Mouse (Mus musculus): ENCODE measurements around the gene Blzf1. TPM values are rescaled to one million over a fixed set of nuclear protein-coding genes. Genes with fewer than 3 reads are reported as not detected.
A peak's percentile ranks its signal among the peaks of the same experiment; 100 is the strongest.

Gene Blzf1
- polyA plus RNA-seq, 1 experiment from 2014 or later, result 23.9 TPM

DNA sequence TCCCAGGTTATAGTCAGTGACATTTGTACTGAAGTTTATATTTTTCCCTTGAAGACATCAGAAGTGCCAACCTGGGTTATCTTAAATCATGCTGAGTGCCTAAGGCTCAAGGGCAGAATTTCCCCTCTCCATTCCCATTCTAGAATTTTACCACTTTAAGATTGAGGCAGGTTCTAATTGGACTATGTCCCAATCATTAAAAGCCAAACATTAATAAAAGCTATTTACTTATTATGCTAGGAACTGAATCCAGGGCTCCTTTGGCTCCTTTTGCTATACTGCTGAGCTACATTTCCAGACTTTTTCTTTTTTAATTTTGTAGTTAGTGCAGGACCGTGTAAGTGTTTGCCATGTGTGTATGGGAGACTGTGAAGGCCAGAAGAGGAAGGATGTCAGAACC, 55.9 kb downstream of the Blzf1 start:
- TF ChIP-seq CTCF (IDR thresholded peaks at IDR 0.05; ENCODE audit: low read depth), result no peak
- Histone ChIP-seq H3K9ac (no peak overlapping the region), H3K4me3 (ENCODE audit: low read depth, low read length) (no peak overlapping the region), H3K27me3 (ENCODE audit: insufficient read depth, low read length) (no peaks in the 10 kb centered on the region), H3K4me2 (no peak overlapping the region), H3K27ac (ENCODE audit: low read depth) (no peak overlapping the region), H3K4me1 (ENCODE audit: insufficient read depth) (peaks cover 6% of the 10 kb centered on the region; the same call in 1 of the 2 replicates), H3K9me3 (ENCODE audit: low read depth, low read length) (no peaks in the 10 kb centered on the region), H3K36me3 (ENCODE audit: insufficient read depth) (no peaks in the 10 kb centered on the region)
- 83% methylated on average over 1 of the region's 1 CpGs for WGBS
- DNase-seq, result no peak
- ATAC-seq (ENCODE audit: insufficient read depth), result no peak

DNA sequence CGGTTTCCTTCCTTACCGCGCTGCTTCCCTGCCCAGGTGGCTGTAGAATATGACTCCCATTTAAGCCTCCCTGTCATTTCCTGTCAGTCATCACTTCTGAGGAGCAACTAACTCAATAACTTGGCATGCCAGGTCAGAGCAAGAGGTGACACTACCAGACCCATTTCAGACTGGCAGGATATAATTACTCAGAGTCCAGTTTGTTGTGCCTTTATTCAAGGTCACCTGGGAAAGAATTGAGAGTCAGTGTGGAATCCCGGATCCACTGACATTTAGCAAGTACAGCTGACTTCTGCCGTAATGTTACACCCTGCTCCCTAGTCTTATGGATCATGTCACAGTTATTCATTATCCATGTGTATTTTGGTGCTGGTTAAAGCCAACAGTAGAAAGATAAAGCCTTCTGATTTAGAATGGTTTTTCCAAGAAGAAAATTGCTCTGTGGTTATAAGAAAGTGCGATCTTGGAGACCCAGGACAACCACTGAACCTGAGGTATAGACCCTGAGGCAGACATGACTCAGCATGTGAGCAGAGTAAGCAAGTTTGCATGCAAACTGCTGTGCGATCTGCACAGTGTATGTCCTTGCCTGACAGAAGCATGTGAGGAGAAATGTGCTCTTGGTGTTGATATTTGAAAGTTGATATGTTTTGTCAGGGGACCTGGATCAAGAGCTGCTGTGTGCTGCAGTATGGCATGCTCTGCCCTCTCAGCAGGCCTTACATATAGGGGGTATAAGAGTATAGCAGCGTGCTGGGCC, 56.7 kb downstream of the Blzf1 start:
- 46% methylated on average over 8 of the region's 8 CpGs for WGBS
- Histone ChIP-seq H3K4me2 (peak overlapping the region; percentile 75), H3K27ac (ENCODE audit: low read depth) (no peak overlapping the region), H3K4me3 (ENCODE audit: low read depth, low read length) (peak overlapping the region; percentile 72; the same call in 1 of the 2 replicates), H3K9ac (no peak overlapping the region), H3K9me3 (ENCODE audit: low read depth, low read length) (no peaks in the 10 kb centered on the region), H3K36me3 (ENCODE audit: insufficient read depth) (no peaks in the 10 kb centered on the region), H3K4me1 (ENCODE audit: insufficient read depth) (peaks cover 6% of the 10 kb centered on the region; the same call in 1 of the 2 replicates), H3K27me3 (ENCODE audit: insufficient read depth, low read length) (no peaks in the 10 kb centered on the region)
- DNase-seq, result no peak
- TF ChIP-seq CTCF (IDR thresholded peaks at IDR 0.05; ENCODE audit: low read depth), result no peak
- no peak for ATAC-seq (ENCODE audit: insufficient read depth)

DNA sequence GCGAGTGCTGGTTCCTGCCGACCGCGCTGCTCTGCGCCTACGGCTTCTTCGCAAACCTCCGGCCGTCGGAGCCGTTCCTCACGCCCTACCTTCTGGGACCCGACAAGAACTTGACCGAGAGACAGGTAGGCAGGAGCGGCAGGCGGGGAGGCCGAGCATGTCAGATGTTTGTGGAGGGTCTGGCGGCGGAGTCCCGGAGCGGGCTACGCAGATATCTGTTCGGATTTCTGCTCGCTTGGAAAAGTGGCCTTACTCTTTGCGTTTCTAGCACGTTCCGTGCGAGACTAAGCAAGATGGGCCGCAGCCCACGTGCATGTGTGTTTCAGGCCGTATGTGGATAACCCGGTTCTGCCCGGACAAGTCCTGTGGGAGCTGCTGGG, 58.0 kb downstream of the Blzf1 start:
- H3K4me2 ChIP-seq, result peak overlapping the region; percentile 75
- peak; percentile 55 for DNase-seq
- H3K36me3 ChIP-seq (ENCODE audit: insufficient read depth), result no peaks in the 10 kb centered on the region
- under 1% methylated on average over 33 of the region's 33 CpGs for WGBS
- no peaks in the 10 kb centered on the region for H3K27me3 ChIP-seq (ENCODE audit: insufficient read depth, low read length)
- ATAC-seq (ENCODE audit: insufficient read depth), result no peak
- peak overlapping the region; percentile 72 for H3K4me3 ChIP-seq (ENCODE audit: low read depth, low read length)
- TF ChIP-seq CTCF (IDR thresholded peaks at IDR 0.05; ENCODE audit: low read depth), result no peak
- peaks cover 6% of the 10 kb centered on the region; the same call in 1 of the 2 replicates for H3K4me1 ChIP-seq (ENCODE audit: insufficient read depth)
- peak overlapping the region; percentile 68 for H3K9ac ChIP-seq
- no peaks in the 10 kb centered on the region for H3K9me3 ChIP-seq (ENCODE audit: low read depth, low read length)
- H3K27ac ChIP-seq (ENCODE audit: low read depth), result peak overlapping the region; percentile 50; the same call in 1 of the 2 replicates

DNA sequence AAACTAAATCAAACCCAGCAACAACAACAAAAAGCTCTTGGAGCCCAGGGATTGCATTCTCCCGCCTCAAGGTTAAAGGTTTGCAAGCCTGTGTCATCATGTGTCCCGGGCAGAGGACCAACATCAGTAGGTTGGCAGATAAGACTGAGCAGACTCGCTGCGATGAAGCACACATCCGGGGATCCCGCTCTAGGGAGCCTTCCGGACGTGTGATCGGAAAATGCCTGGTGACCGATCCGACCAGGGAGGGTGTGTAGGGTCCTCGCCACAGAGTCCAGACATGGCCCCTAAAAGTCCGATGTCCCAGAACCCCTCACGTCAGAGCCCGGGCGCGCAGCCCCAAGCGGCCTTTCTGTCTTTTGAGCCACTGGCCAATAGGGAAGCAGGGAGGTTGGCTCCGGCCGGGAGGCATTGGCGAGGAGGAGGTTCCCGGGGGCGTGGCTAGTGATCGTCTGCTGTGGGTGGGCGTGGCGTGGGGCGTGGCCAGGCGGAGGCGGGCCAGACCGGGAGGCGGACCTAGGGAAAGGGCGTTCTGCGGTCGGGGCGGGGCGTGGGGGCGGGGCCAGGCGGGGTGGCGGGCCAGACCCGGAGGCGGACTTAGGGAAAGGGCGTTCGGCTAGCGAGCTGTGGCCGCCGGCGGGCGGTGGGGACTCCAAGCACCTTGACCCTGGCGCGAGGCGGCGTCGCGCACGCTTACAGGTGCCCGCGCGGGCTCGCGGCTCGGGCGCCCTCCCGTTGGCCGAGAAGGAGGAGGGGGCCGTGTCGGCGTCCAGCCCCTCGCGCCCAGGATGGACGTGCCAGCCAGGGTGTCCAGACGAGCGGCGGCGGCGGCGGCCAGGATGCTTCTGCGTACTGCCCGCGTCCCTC, 58.6 kb downstream of the Blzf1 start, which contains the start of gene Slc19a2:
Gene Slc19a2 (plus strand): TSS at position 582 of the 867 bp plus-strand sequence.
- H3K9ac ChIP-seq, result peak within 1 kb of the TSS; percentile 68
- H3K4me3 ChIP-seq (ENCODE audit: low read depth, low read length), result peak within 1 kb of the TSS; percentile 72
- under 1% methylated on average over 77 of the region's 79 CpGs for WGBS
- ATAC-seq (ENCODE audit: insufficient read depth), result peak; percentile 98
- H3K27me3 ChIP-seq (ENCODE audit: insufficient read depth, low read length), result no peaks in the 10 kb centered on the region
- TF ChIP-seq CTCF (IDR thresholded peaks at IDR 0.05; ENCODE audit: low read depth), result no peak
- peak; percentile 98 for DNase-seq
- H3K4me2 ChIP-seq, result peak within 1 kb of the TSS; percentile 75
- H3K27ac ChIP-seq (ENCODE audit: low read depth), result peak within 1 kb of the TSS; percentile 84
- no peaks in the 10 kb centered on the region for H3K9me3 ChIP-seq (ENCODE audit: low read depth, low read length)
- H3K36me3 ChIP-seq (ENCODE audit: insufficient read depth), result no peaks in the 10 kb centered on the region
- H3K4me1 ChIP-seq (ENCODE audit: insufficient read depth), result peaks cover 6% of the 10 kb centered on the region; the same call in 1 of the 2 replicates

DNA sequence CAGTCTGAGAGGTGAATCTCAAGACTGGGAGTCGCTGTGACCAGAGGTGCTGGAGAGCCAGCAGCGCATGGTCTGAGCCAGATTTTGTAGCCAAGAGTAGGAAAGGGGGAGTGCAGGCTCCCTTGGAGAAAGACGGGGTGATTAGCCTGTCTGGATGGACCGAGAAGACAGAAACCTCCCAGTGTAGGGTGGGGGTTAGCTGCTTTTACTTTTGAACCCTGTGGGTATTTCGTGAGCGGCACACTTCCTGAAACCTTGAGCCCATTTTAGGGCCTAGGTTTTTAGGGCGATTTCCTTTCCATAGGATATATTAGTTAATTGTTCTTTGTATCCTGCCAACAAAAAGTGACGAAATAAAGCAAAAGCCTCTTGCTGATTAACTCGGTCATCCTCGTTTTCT, 59.3 kb downstream of the Blzf1 start:
- H3K27me3 ChIP-seq (ENCODE audit: insufficient read depth, low read length), result no peaks in the 10 kb centered on the region
- no peaks in the 10 kb centered on the region for H3K9me3 ChIP-seq (ENCODE audit: low read depth, low read length)
- no peak for DNase-seq
- 15% methylated on average over 10 of the region's 10 CpGs for WGBS
- no peak for ATAC-seq (ENCODE audit: insufficient read depth)
- no peak for TF ChIP-seq CTCF (IDR thresholded peaks at IDR 0.05; ENCODE audit: low read depth)
- H3K4me2 ChIP-seq, result peak overlapping the region; percentile 68
- peak overlapping the region; percentile 61 for H3K9ac ChIP-seq
- peak overlapping the region; percentile 72 for H3K4me3 ChIP-seq (ENCODE audit: low read depth, low read length)
- H3K36me3 ChIP-seq (ENCODE audit: insufficient read depth), result no peaks in the 10 kb centered on the region
- peaks cover 6% of the 10 kb centered on the region; the same call in 1 of the 2 replicates for H3K4me1 ChIP-seq (ENCODE audit: insufficient read depth)
- peak overlapping the region; percentile 84 for H3K27ac ChIP-seq (ENCODE audit: low read depth)

DNA sequence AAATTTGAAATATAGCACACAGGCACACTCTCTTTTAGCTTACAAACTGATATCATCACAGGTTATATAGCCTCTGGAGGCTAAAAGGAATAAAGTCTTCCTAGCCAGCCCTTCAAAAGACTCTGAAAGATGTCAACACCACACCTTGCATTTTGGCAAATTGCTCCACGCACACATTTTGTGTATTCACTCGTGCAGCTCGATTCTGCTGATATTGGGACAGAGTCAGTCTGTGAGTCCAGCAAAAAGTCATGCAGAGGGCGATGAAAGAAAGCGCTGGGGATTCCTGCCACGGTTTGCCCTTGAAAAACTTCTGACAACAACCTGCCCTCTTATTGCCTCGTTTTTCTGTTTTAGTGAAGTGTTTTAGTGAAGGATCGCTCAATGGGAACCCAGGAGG, 59.8 kb downstream of the Blzf1 start:
- Histone ChIP-seq H3K36me3 (ENCODE audit: insufficient read depth) (no peaks in the 10 kb centered on the region), H3K27ac (ENCODE audit: low read depth) (peak overlapping the region; percentile 84), H3K9ac (peak overlapping the region; percentile 61; the same call in 1 of the 2 replicates), H3K9me3 (ENCODE audit: low read depth, low read length) (no peaks in the 10 kb centered on the region), H3K4me2 (peak overlapping the region; percentile 68), H3K4me3 (ENCODE audit: low read depth, low read length) (peak overlapping the region; percentile 72), H3K27me3 (ENCODE audit: insufficient read depth, low read length) (no peaks in the 10 kb centered on the region), H3K4me1 (ENCODE audit: insufficient read depth) (peaks cover 6% of the 10 kb centered on the region; the same call in 1 of the 2 replicates)
- TF ChIP-seq CTCF (IDR thresholded peaks at IDR 0.05; ENCODE audit: low read depth), result no peak
- DNase-seq (no peak), ATAC-seq (ENCODE audit: insufficient read depth) (no peak)
- 33% methylated on average over 8 of the region's 8 CpGs for WGBS

DNA sequence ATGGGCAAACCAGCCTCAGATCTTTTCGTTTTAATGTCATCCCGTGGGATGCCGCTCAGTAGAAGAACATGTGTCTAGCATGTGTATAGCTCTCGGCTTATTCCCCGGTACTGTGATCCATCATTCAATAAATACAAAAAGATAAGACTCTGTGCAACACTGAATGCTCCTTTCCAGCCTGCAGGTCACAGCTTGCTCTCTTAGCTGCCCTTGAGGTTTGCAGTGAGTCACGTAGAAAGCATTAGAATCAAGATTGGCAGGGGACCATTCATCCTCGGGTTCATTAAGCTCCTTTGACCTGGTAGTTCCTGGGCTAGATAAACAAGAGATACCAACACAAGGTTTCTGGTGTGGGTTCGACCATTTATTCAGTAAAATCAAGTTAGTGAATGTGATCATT, 64.5 kb downstream of the Blzf1 start:
- ATAC-seq (ENCODE audit: insufficient read depth) (no peak), DNase-seq (no peak)
- H3K9me3 ChIP-seq (ENCODE audit: low read depth, low read length), result no peaks in the 10 kb centered on the region
- H3K4me3 ChIP-seq (ENCODE audit: low read depth, low read length), result no peak overlapping the region
- H3K36me3 ChIP-seq (ENCODE audit: insufficient read depth), result no peaks in the 10 kb centered on the region
- H3K4me2 ChIP-seq, result no peak overlapping the region
- H3K4me1 ChIP-seq (ENCODE audit: insufficient read depth), result no peaks in the 10 kb centered on the region; the same call in 1 of the 2 replicates
- H3K27ac ChIP-seq (ENCODE audit: low read depth), result no peak overlapping the region
- no peak for TF ChIP-seq CTCF (IDR thresholded peaks at IDR 0.05; ENCODE audit: low read depth)
- no peaks in the 10 kb centered on the region for H3K27me3 ChIP-seq (ENCODE audit: insufficient read depth, low read length)
- H3K9ac ChIP-seq, result no peak overlapping the region
- WGBS, result 46% methylated on average over 8 of the region's 8 CpGs
